Mouse (Mus musculus) myocyte (in vitro differentiated cells): ENCODE measurements around the gene Rbbp4.

Experiments
- MYOG ChIP-seq, 3 experiments: IDR thresholded peaks; one replicate each; pipeline ENCODE4 v1.6.1; 2011; ENCODE audit warnings: control low read depth in 2 of 3, low read depth in 2 of 3, mild to moderate bottlenecking in 2 of 3; ENCODE audit not compliant: insufficient read length in 2 of 3, control insufficient read depth in 1 of 3, insufficient read depth in 1 of 3
- POLR2A ChIP-seq: IDR thresholded peaks from one replicate; pipeline ENCODE4 v1.6.1; 2011; ENCODE audit warnings: low read depth, mild to moderate bottlenecking, control low read depth, moderate library complexity; ENCODE audit not compliant: insufficient read length
- POLR2AphosphoS2 ChIP-seq: IDR thresholded peaks from one replicate; pipeline ENCODE4 v1.6.1; 2011; ENCODE audit warnings: low read depth, control low read depth; ENCODE audit not compliant: insufficient read length
- TCF3 ChIP-seq: IDR thresholded peaks from one replicate; pipeline ENCODE4 v1.6.1; 2011; ENCODE audit warnings: low read depth, control low read depth; ENCODE audit not compliant: insufficient read length

- TF ChIP-seq POLR2A = no peak
- no peak for TF ChIP-seq POLR2AphosphoS2
- no peak for TF ChIP-seq TCF3
- no peak for TF ChIP-seq MYOG (IDR thresholded peaks at IDR 0.05; ENCODE audit: control insufficient read depth in 1 of 3, insufficient read depth in 1 of 3, insufficient read length in 2 of 3, low read depth in 2 of 3)
Measured at GRCm38 (mm10) chr4:129322042-129322441, 13.1 kb downstream of the Rbbp4 start.
